Mouse (Mus musculus) regulatory T cell (primary cell): ENCODE data around the gene Ocln.

ENCODE experiments used
- in situ Hi-C: fragments of 300-600 bp; cut with MboI, MseI; formaldehyde crosslinking; loops from one replicate; pipeline ENCODE4 v1.15.1; 2025; ENCODE audit warnings: high pct_unique_total_duplicates

Gene Ocln

GRCm38 (mm10) chr13:100552369-100553041 lies at the start of gene Ocln:
Ocln (minus strand) TSS chr13:100552718.
- in situ Hi-C loops: no loop called here

DNA sequence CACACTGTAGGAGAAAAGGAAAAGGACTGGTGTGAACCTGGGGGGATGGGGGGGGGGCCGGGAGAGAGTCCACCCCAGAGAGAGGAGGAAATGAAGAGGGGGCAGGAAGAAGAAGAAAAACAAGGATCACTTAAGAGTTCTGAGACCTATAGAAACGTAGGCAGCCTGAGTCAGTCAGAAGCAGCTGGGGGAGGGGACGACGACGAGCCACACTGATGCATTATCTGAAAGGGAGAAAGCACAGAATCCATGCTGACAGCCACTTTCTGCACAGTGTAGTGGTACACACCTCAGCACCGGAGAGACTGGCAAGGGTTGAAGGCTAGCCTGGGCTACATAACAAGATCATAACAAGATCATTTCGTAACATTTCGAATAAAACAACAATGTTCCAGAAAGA lies 48.5 kb upstream of the Ocln start:
- in situ Hi-C loops: no loop called here

- in situ Hi-C loops: no loop called here
These were observed 47.8 kb upstream of the Ocln start for GRCm38 (mm10) chr13:100600317-100600716.

DNA sequence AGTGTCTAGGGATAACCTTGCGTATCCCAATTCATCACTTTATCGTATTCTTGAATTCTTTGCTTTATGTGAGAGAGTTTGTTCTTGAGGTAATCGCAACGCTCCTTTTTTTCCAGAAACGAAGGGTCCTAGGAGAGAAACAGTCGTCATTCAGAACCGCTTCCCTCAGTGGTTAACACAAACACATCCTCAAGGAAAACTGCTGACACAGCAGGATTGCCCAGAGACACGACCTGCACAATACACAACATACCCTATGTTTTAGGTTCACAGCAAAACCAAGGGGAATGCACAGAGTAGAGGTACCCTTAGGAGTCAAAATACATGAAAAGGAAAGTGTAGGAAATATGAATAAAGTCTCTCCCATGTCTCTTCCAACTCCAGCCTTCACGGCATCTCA lies 44.8 kb upstream of the Ocln start:
- in situ Hi-C loops: no loop called here

- in situ Hi-C loops: no loop called here
These were observed 43.0 kb upstream of the Ocln start for GRCm38 (mm10) chr13:100595552-100595885.

DNA sequence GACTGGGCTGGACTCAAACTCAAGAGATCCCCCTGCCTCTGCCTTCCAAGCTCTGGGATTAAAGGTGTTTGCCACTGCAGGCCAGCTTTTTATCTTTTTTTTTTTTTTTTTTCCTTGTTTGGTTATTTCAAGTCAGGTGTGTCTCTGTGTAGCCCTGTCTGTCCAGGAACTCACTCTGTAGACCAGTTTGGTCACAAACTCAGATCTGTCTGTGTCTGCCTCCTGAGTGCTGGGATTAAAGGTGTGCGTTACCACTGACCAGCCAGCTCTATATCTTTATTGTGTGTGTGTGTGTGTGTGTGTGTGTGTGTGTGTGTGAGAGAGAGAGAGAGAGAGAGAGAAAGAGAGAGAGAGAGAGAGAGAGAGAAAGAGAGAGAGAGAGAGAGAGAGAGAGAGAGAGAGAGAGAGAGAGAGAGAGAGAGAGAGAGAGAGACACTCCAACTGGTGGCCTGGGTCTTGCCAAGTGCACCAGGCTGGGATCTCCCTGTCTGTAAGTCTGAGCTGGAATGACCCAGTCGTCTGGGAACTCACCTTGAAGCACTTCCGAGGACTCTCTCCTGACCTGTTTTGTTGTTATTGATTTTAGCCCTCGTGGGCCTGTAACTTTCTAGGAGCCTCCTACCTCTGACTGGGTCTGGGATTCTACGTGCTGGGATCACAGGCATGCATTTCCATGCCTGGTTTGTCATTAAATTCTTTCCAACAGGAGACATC lies 42.5 kb upstream of the Ocln start:
- in situ Hi-C loops: no loop called here

- in situ Hi-C loops: no loop called here
These were observed 41.7 kb upstream of the Ocln start for GRCm38 (mm10) chr13:100594041-100594792.

- in situ Hi-C loops: no loop called here
These were observed 36.1 kb upstream of the Ocln start for GRCm38 (mm10) chr13:100588646-100589045.

DNA sequence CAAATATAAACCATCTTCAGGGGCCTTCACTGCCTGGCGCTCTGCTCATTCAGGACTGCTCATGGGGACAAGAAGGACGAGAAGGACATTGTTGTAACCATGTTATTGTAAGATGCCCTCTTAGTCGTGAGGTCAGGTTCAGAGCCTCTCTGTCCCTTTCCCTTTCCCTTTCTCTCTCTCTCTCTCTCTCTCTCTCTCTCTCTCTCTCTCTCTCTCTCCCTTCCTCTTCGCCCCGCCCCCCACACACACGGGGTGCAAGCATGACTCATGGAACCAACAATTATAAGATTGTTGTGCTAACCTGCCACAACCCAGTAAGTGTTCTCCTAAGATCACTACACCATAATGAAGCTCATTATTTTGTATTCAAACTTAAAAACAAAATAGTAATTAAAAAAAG lies 29.6 kb upstream of the Ocln start:
- in situ Hi-C loops: no loop called here

- in situ Hi-C loops: no loop called here
These were observed 29.2 kb upstream of the Ocln start for GRCm38 (mm10) chr13:100581701-100582100.

GRCm38 (mm10) chr13:100579951-100580350 lies 27.4 kb upstream of the Ocln start:
- in situ Hi-C loops: no loop called here

DNA sequence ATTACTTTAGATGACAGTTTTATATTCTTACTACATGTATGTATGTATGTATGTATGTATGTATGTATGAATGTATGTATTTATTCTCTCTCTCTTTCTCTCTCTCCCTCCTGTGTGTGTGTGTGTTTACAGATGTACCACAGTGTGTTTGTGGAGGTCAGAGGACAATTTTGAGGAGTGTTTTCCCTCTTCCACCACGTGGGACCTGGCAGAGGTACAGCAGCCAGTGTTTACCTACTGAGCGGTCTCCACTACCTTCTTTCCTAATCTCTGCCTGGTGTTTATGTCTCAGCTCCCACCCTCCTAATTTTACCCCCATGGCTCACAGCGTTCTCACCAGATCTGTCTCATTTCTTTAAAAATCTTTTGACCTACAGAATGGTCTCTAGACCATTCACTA lies 26.7 kb upstream of the Ocln start:
- in situ Hi-C loops: no loop called here

GRCm38 (mm10) chr13:100575950-100576349 lies 23.4 kb upstream of the Ocln start:
- in situ Hi-C loops: no loop called here

- in situ Hi-C loops: no loop called here
These were observed 18.2 kb upstream of the Ocln start for GRCm38 (mm10) chr13:100570713-100571112.

DNA sequence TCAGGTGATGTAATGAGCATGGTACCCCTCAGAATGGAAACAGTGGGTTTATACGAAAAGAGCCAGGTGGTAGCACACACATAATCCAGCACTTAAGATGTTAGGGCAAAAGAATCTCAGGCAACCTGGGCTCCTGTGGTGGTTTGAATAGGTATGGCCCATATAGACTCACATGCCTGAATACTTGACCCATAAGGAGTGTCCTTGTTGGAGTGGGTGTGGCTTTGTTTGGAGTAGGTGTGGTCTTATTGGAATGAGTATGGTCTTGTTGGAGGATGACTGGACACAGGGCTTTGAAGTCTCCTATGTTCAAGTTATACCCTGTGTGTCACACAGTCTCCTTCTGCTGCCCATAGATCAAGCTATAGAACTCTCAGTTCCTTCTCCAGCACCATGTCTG lies 15.8 kb upstream of the Ocln start:
- in situ Hi-C loops: no loop called here

- in situ Hi-C loops: no loop called here
These were observed 6.9 kb upstream of the Ocln start for GRCm38 (mm10) chr13:100559449-100559848.

DNA sequence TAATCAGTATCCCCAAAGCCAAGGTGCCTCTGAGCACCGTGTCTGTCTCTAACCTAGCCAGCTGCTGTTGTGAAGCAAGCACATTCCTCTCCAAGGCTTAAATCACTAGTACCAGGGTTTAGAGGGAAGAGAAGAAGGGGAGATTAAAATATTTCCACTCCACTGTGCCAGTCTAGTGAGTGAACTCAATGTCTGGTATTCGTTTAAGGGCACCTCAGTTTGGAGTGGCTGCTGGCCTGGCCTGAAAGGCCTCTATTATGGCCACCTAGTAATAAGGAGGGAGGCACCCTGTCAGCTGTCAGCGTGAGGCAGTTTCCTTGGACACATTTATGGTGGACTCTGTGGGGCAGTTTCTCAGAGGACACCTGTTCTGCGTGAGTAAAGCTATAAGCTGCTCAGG lies 4.5 kb upstream of the Ocln start:
- in situ Hi-C loops: no loop called here

DNA sequence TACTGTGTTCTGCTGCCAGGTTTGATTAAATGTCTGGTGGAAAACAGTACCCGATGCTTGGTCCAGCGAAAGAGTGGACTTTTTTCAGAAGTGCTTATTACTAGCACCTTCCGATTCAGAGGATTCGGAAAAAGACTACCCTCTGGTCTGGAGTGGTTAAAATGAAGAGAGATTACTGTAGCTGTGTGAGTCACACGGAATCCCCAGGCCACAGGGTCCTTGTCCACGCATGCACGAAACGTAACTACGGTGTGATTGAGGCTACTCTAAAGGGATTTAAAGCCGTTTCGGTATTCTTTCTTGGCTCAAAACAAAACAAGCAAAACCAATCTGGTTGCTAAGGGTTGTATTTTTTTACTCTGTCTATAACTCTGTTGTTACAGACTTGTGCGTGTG lies 522 bp upstream of the Ocln start:
- in situ Hi-C loops: no loop called here

GRCm38 (mm10) chr13:100552009-100552368 lies 529 bp downstream of the Ocln start:
- in situ Hi-C loops: no loop called here

- in situ Hi-C loops: no loop called here
These were observed 1.0 kb downstream of the Ocln start for GRCm38 (mm10) chr13:100551371-100552008.

- in situ Hi-C loops: no loop called here
These were observed 5.2 kb downstream of the Ocln start for GRCm38 (mm10) chr13:100547269-100547668.

- in situ Hi-C loops: no loop called here
These were observed 7.0 kb downstream of the Ocln start for GRCm38 (mm10) chr13:100545510-100545909.
